Mouse (Mus musculus): ENCODE data around the gene Ankrd36. TPM values are rescaled to one million over a fixed set of nuclear protein-coding genes. Genes with fewer than 3 reads are reported as not detected.
"Not testable (repeated sequence)": the region's sequence is repeated elsewhere in the genome, so short reads cannot be mapped to it uniquely, and the experiment has no call there.

Ankrd36 gene
- polyA plus RNA-seq, 1 experiment from 2014 or later, result not detected

DNA sequence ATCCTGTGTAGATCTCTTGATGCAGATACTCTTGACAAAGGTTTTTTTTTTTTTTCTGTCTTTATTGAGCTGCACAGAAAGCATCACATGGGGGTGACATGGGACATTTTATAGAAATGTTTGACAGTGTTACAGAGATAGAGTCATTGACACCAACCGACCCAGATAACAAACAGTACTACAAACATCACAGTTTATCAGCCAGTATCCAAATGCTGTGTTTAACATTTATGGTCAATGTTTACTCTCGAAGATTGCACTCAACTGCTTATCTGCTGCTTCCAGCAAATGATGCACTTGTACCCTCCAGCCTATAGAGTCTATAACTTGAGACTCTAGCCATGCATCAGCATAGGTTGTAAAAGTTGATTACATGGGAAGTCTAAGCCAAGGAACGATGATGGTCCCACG lies 25.9 kb downstream of the Ankrd36 start:
- Histone ChIP-seq H3K9me3 (ENCODE audit: control insufficient read depth, low read length) (no peaks in the 10 kb centered on the region), H3K36me3 (ENCODE audit: control insufficient read depth, insufficient read depth, low read length) (no peaks in the 10 kb centered on the region), H3K9ac (ENCODE audit: low read length) (no peak overlapping the region), H3K4me1 (ENCODE audit: control insufficient read depth, insufficient read depth, low read length) (no peaks in the 10 kb centered on the region), H3K27me3 (ENCODE audit: control insufficient read depth, insufficient read depth, low read length) (no peaks in the 10 kb centered on the region), H3K27ac (ENCODE audit: low read depth, low read length) (no peak overlapping the region), H3K4me3 (ENCODE audit: low read depth, low read length) (no peak overlapping the region), H3K4me2 (ENCODE audit: low read depth) (no peak overlapping the region)
- ATAC-seq (ENCODE audit: insufficient read depth, low FRiP score, low TSS enrichment), result no peak
- WGBS, result 86% methylated on average over 4 of the region's 4 CpGs
- DNase-seq (ENCODE audit: low spot score), result no peak

DNA sequence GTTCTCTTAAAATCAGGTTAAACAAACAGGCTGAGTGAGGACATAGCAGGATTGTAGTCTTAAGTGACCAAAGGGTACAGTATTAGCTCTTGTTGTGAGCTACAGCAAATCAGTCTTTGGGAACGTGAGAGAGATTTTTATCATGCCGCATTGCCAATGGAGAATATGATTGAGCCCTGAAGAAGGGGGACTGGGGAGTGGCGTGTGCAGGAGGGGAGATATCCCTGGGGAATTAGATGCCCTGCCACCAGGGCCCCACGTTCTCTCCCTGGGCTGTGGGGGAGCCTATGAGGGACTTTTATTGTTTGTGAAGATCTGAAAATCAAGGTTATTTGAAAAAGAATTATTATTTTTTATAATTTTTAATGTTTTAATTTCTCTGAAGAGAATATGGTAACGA lies 26.3 kb downstream of the Ankrd36 start:
- H3K4me3 ChIP-seq (ENCODE audit: low read depth, low read length), result no peak overlapping the region
- no peaks in the 10 kb centered on the region for H3K9me3 ChIP-seq (ENCODE audit: control insufficient read depth, low read length)
- H3K4me1 ChIP-seq (ENCODE audit: control insufficient read depth, insufficient read depth, low read length), result no peaks in the 10 kb centered on the region
- no peak for ATAC-seq (ENCODE audit: insufficient read depth, low FRiP score, low TSS enrichment)
- no peak for DNase-seq (ENCODE audit: low spot score)
- H3K27me3 ChIP-seq (ENCODE audit: control insufficient read depth, insufficient read depth, low read length), result no peaks in the 10 kb centered on the region
- H3K9ac ChIP-seq (ENCODE audit: low read length), result no peak overlapping the region
- H3K27ac ChIP-seq (ENCODE audit: low read depth, low read length), result no peak overlapping the region
- H3K4me2 ChIP-seq (ENCODE audit: low read depth), result no peak overlapping the region
- H3K36me3 ChIP-seq (ENCODE audit: control insufficient read depth, insufficient read depth, low read length), result no peaks in the 10 kb centered on the region
- WGBS, result 89% methylated on average over 5 of the region's 5 CpGs

DNA sequence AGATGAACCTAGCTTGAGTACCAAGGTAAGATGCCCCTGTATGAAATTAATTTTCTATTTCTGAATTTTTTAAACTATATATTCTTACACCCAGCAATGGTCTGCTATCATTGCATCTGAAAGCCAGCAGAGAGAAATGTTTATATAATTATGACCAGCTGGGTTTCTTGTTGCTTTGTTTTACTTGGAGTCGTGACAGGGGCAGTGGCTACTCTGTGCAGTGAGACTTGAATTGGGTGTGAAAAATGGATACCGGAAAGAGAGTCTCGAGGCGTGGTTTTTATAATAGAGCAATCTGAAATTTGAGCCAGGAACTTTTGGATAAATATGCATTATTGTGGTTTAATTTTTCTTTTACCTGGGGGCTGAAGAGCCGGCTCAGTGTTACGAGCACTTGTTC lies 27.3 kb downstream of the Ankrd36 start:
- Histone ChIP-seq H3K36me3 (ENCODE audit: control insufficient read depth, insufficient read depth, low read length) (no peaks in the 10 kb centered on the region), H3K27ac (ENCODE audit: low read depth, low read length) (no peak overlapping the region), H3K27me3 (ENCODE audit: control insufficient read depth, insufficient read depth, low read length) (no peaks in the 10 kb centered on the region), H3K4me3 (ENCODE audit: low read depth, low read length) (no peak overlapping the region), H3K4me2 (ENCODE audit: low read depth) (no peak overlapping the region), H3K9me3 (ENCODE audit: control insufficient read depth, low read length) (no peaks in the 10 kb centered on the region), H3K4me1 (ENCODE audit: control insufficient read depth, insufficient read depth, low read length) (no peaks in the 10 kb centered on the region), H3K9ac (ENCODE audit: low read length) (no peak overlapping the region)
- no peak for ATAC-seq (ENCODE audit: insufficient read depth, low FRiP score, low TSS enrichment)
- 90% methylated on average over 6 of the region's 6 CpGs for WGBS
- no peak for DNase-seq (ENCODE audit: low spot score)

DNA sequence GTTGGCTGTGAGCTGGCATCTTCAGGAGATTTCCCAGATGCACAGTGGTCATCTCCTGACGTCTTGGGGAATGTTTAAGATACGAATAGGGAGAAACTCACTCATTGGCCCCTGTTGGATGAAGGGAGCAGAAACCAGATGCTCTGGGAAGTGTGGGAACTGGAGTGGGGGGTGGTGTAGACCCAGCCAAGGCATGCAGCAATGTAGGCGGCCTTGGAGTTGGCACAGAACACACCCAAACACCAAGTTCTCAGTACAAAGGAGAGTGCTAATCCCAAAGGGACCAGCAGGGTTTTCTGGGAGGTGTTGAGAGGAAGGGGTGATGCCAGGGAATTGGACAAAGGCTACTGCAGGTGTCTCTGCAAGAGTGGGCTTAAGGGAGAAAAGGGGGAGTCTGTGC lies 35.9 kb downstream of the Ankrd36 start:
- no peaks in the 10 kb centered on the region for H3K27me3 ChIP-seq (ENCODE audit: control insufficient read depth, insufficient read depth, low read length)
- 84% methylated on average over 3 of the region's 3 CpGs for WGBS
- H3K4me2 ChIP-seq (ENCODE audit: low read depth), result no peak overlapping the region
- H3K9ac ChIP-seq (ENCODE audit: low read length), result no peak overlapping the region
- DNase-seq (ENCODE audit: low spot score) (no peak), ATAC-seq (ENCODE audit: insufficient read depth, low FRiP score, low TSS enrichment) (no peak)
- no peaks in the 10 kb centered on the region for H3K9me3 ChIP-seq (ENCODE audit: control insufficient read depth, low read length)
- no peak overlapping the region for H3K27ac ChIP-seq (ENCODE audit: low read depth, low read length)
- no peaks in the 10 kb centered on the region for H3K36me3 ChIP-seq (ENCODE audit: control insufficient read depth, insufficient read depth, low read length)
- H3K4me1 ChIP-seq (ENCODE audit: control insufficient read depth, insufficient read depth, low read length), result no peaks in the 10 kb centered on the region
- H3K4me3 ChIP-seq (ENCODE audit: low read depth, low read length), result no peak overlapping the region

DNA sequence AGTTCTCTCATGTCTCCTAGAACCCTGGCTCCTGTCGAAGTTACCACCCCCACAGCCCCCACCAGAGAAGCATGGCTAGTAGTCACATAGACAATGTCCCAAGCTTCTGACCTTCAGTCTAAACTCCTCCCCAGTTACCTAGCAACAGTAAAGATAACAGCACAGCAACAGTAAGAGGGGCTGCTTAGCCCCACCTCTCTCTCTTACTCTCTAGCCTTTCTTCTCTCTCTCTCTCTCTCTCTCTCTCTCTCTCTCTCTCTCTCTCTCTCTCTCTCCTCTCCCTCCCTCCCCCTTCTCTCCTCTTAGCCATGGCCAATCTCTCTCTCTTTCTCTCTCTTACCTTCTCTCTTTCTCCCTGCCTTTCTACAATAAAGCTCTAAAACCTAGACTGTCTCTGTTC lies 42.4 kb downstream of the Ankrd36 start:
- not testable (repeated sequence) for H3K9ac ChIP-seq (ENCODE audit: low read length); H3K27me3 ChIP-seq (ENCODE audit: control insufficient read depth, insufficient read depth, low read length); DNase-seq (ENCODE audit: low spot score); H3K36me3 ChIP-seq (ENCODE audit: control insufficient read depth, insufficient read depth, low read length); H3K4me3 ChIP-seq (ENCODE audit: low read depth, low read length); ATAC-seq (ENCODE audit: insufficient read depth, low FRiP score, low TSS enrichment); H3K9me3 ChIP-seq (ENCODE audit: control insufficient read depth, low read length); H3K27ac ChIP-seq (ENCODE audit: low read depth, low read length); H3K4me2 ChIP-seq (ENCODE audit: low read depth); H3K4me1 ChIP-seq (ENCODE audit: control insufficient read depth, insufficient read depth, low read length)
- WGBS, result 57% methylated on average over 1 of the region's 1 CpGs

DNA sequence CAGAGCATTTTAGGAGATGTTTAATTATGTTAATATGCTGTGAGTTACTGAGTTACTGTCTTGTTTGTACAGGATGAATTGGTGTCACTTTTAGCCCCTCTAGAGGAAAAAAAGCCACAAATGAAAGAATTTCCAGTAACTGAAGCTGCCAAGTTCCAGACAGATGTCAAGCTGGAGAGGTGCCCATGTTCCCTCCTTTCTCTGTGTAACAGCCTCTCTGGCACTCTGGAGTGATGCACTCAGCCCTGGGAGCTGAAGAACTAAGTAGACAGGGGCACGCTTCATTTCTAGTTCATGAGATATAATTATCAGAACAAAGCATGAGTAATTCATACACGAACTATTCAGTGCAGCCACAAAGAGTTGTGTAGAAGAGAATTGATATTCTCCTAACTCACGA lies 45.0 kb downstream of the Ankrd36 start:
- no peaks in the 10 kb centered on the region for H3K9me3 ChIP-seq (ENCODE audit: control insufficient read depth, low read length)
- DNase-seq (ENCODE audit: low spot score) (no peak), ATAC-seq (ENCODE audit: insufficient read depth, low FRiP score, low TSS enrichment) (no peak)
- WGBS, result 87% methylated on average over 3 of the region's 3 CpGs
- H3K4me3 ChIP-seq (ENCODE audit: low read depth, low read length), result no peak overlapping the region
- H3K4me1 ChIP-seq (ENCODE audit: control insufficient read depth, insufficient read depth, low read length), result no peaks in the 10 kb centered on the region
- H3K4me2 ChIP-seq (ENCODE audit: low read depth), result no peak overlapping the region
- H3K27ac ChIP-seq (ENCODE audit: low read depth, low read length), result no peak overlapping the region
- no peaks in the 10 kb centered on the region for H3K36me3 ChIP-seq (ENCODE audit: control insufficient read depth, insufficient read depth, low read length)
- H3K27me3 ChIP-seq (ENCODE audit: control insufficient read depth, insufficient read depth, low read length), result no peaks in the 10 kb centered on the region
- no peak overlapping the region for H3K9ac ChIP-seq (ENCODE audit: low read length)

DNA sequence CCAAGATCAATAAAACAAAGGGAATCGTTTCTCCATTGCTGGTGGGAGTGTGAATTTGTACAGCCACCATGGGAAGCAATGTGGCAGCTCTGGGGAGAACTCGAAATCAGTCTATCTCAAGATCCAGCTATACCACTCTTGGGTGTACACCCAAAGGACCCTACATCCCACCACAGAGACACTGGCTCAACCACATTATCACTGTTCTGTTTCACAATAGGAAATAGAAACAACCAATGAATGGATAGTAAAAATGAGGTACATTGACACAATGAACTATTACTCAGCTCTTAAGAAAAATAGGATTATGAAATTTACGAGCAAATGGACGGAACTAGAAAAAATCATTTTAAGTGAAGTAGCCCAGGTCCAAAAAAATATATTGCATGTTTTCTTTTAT lies 55.6 kb downstream of the Ankrd36 start:
- Histone ChIP-seq H3K9me3 (ENCODE audit: control insufficient read depth, low read length) (no peaks in the 10 kb centered on the region), H3K4me3 (ENCODE audit: low read depth, low read length) (no peak overlapping the region), H3K4me1 (ENCODE audit: control insufficient read depth, insufficient read depth, low read length) (no peaks in the 10 kb centered on the region), H3K36me3 (ENCODE audit: control insufficient read depth, insufficient read depth, low read length) (no peaks in the 10 kb centered on the region), H3K27me3 (ENCODE audit: control insufficient read depth, insufficient read depth, low read length) (no peaks in the 10 kb centered on the region), H3K4me2 (ENCODE audit: low read depth) (no peak overlapping the region), H3K9ac (ENCODE audit: low read length) (no peak overlapping the region), H3K27ac (ENCODE audit: low read depth, low read length) (no peak overlapping the region)
- 86% methylated on average over 4 of the region's 4 CpGs for WGBS
- ATAC-seq (ENCODE audit: insufficient read depth, low FRiP score, low TSS enrichment) (no peak), DNase-seq (ENCODE audit: low spot score) (no peak)

DNA sequence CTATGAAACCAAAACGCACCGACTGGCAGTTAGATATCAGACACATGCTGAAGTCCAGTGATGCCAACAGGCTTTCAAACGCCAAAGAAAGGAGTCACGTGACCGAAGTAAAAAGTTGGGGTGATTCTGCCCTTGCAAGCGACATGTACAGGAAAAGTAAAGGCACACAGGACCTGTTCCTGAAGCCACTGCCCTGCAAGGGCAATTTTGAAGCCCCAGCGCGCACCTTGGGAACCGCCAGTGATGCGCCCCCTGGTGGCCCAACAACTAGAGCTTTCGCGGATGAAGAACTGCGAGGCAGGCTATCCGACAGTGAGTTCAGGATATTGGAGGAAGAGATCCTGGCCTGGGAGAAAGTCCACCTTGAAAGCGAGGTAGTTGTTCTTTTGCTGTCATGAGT lies 59.5 kb downstream of the Ankrd36 start:
- ATAC-seq (ENCODE audit: insufficient read depth, low FRiP score, low TSS enrichment), result no peak
- Histone ChIP-seq H3K9me3 (ENCODE audit: control insufficient read depth, low read length) (no peaks in the 10 kb centered on the region), H3K4me1 (ENCODE audit: control insufficient read depth, insufficient read depth, low read length) (no peaks in the 10 kb centered on the region), H3K4me3 (ENCODE audit: low read depth, low read length) (no peak overlapping the region), H3K9ac (ENCODE audit: low read length) (no peak overlapping the region), H3K4me2 (ENCODE audit: low read depth) (no peak overlapping the region), H3K27me3 (ENCODE audit: control insufficient read depth, insufficient read depth, low read length) (no peaks in the 10 kb centered on the region), H3K36me3 (ENCODE audit: control insufficient read depth, insufficient read depth, low read length) (no peaks in the 10 kb centered on the region), H3K27ac (ENCODE audit: low read depth, low read length) (no peak overlapping the region)
- peak; percentile 70 for DNase-seq (ENCODE audit: low spot score)
- 20% methylated on average over 15 of the region's 15 CpGs for WGBS

DNA sequence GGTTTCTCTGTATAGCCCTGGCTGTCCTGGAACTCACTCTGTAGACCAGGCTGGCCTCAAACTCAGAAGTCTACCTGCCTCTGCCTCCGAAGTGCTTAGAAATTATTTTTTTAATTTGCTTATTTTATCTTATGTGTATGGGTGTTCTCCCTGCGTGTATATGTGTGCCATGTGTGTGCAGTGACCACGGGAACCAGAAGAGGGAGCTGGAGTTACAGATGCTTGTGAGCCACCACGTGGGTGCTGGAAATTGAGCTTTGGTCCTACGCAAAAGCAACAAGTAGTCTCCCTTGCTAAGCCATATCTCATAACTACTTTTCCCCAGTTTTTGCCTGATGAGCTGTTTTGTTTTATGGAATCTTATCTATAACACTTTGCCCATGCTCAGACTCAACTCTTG lies 73.6 kb downstream of the Ankrd36 start:
- Histone ChIP-seq H3K4me1 (ENCODE audit: control insufficient read depth, insufficient read depth, low read length) (no peaks in the 10 kb centered on the region), H3K27me3 (ENCODE audit: control insufficient read depth, insufficient read depth, low read length) (no peaks in the 10 kb centered on the region), H3K36me3 (ENCODE audit: control insufficient read depth, insufficient read depth, low read length) (no peaks in the 10 kb centered on the region), H3K9ac (ENCODE audit: low read length) (no peak overlapping the region), H3K4me2 (ENCODE audit: low read depth) (no peak overlapping the region), H3K4me3 (ENCODE audit: low read depth, low read length) (no peak overlapping the region), H3K9me3 (ENCODE audit: control insufficient read depth, low read length) (no peaks in the 10 kb centered on the region), H3K27ac (ENCODE audit: low read depth, low read length) (no peak overlapping the region)
- WGBS, result 84% methylated on average over 5 of the region's 5 CpGs
- ATAC-seq (ENCODE audit: insufficient read depth, low FRiP score, low TSS enrichment), result no peak
- DNase-seq (ENCODE audit: low spot score), result no peak

All from neural tube, embryonic 11.5 days (tissue).